Mouse (Mus musculus) liver, embryonic 14.5 days (tissue): Measurements from ENCODE around the gene Gphb5. TPM values are rescaled to one million over a fixed set of nuclear protein-coding genes. Genes with fewer than 3 reads are reported as not detected.
"Not testable (repeated sequence)": the region's sequence is repeated elsewhere in the genome, so short reads cannot be mapped to it uniquely, and the experiment has no call there.

Experiments used
- ATAC-seq: fragments of 200-750 bp; cut with Nextera tagmentation; 2 replicates; pipeline ENCODE4 v1.8.0; 2017; ENCODE audit warnings: moderate number of reproducible peaks, mild to moderate bottlenecking, moderate library complexity; ENCODE audit not compliant: insufficient read depth
- DNase-seq, 3 experiments: peaks; one replicate each; pipeline ENCODE4 v3.0.0-alpha.2; 2012 to 2013; ENCODE audit warnings: low read depth in 3 of 3, low spot score in 3 of 3
- H3K27ac ChIP-seq: fragments of 300-500 bp; sonication (generic); 2 replicates; pipeline ENCODE4 v1.5.1; 2014; ENCODE audit warnings: moderate library complexity, mild to moderate bottlenecking, control low read depth, inconsistent platforms
- H3K27me3 ChIP-seq: fragments of 300-500 bp; sonication (generic); 2 replicates; pipeline ENCODE4 v1.6.1; 2014; ENCODE audit warnings: mild to moderate bottlenecking, low read length, moderate library complexity; ENCODE audit not compliant: control insufficient read depth, insufficient read depth
- H3K36me3 ChIP-seq: fragments of 300-500 bp; sonication (generic); replicated peaks from 2 replicates; pipeline ENCODE4 v1.6.1; 2014; ENCODE audit warnings: low read depth; ENCODE audit not compliant: control insufficient read depth, insufficient read depth
- H3K4me1 ChIP-seq, 2 experiments: fragments of 200-500 bp in 1 of 2; fragments of 300-500 bp in 1 of 2; sonication (generic) in 1 of 2; replicated peaks; 2 replicates each; pipeline ENCODE4 v1.6.1; 2012 to 2014; ENCODE audit warnings: antibody characterized with exemption in 1 of 2, inconsistent platforms in 1 of 2, low read length in 1 of 2; ENCODE audit not compliant: control insufficient read depth in 2 of 2, insufficient read depth in 2 of 2
- H3K4me2 ChIP-seq: fragments of 300-500 bp; sonication (generic); 2 replicates; pipeline ENCODE4 v1.6.1; 2014; ENCODE audit warnings: low read depth, mild to moderate bottlenecking, control low read depth, moderate library complexity
- H3K4me3 ChIP-seq, 2 experiments: fragments of 200-500 bp in 1 of 2; fragments of 300-500 bp in 1 of 2; sonication (generic) in 1 of 2; 2 replicates each; pipeline ENCODE4 v1.5.1; 2012 to 2014; ENCODE audit warnings: low read depth in 2 of 2, low read length in 2 of 2, mild to moderate bottlenecking in 2 of 2, control low read depth in 1 of 2, inconsistent platforms in 1 of 2, moderate library complexity in 1 of 2; ENCODE audit not compliant: insufficient read depth in 1 of 2
- H3K9ac ChIP-seq: fragments of 300-500 bp; sonication (generic); replicated peaks from 2 replicates; pipeline ENCODE4 v1.6.1; 2014; ENCODE audit warnings: mild to moderate bottlenecking, control low read depth, moderate library complexity
- H3K9me3 ChIP-seq: fragments of 300-500 bp; sonication (generic); 2 replicates; pipeline ENCODE4 v1.6.1; 2016; ENCODE audit warnings: low read length, mixed read lengths; ENCODE audit not compliant: control insufficient read depth
- CTCF ChIP-seq: IDR thresholded peaks from 2 replicates; pipeline ENCODE4 v1.5.1; 2016; ENCODE audit warnings: antibody characterized with exemption, low read depth, control low read depth
- EP300 ChIP-seq: IDR thresholded peaks from 2 replicates; pipeline ENCODE4 v1.6.1; 2016; ENCODE audit warnings: antibody characterized with exemption, low read depth
- WGBS: fragments of 180-500 bp; shearing (Covaris S2); extraction: QIAGEN DNeasy Blood & Tissue Kit; methylation state at CpG from one replicate; pipeline ENCODE4 v1.1.7; 2014; ENCODE audit not compliant: insufficient replicate concordance; 5-methylcytosine and 5-hydroxymethylcytosine counted together
- polyA plus RNA-seq, 2 experiments: library from polyadenylated mRNA; depleted of rRNA in 1 of 2; stranded (reverse) in 1 of 2; unstranded in 1 of 2; fragments of >200 nt; fragmentation: Nextera tagmentation in 1 of 2; extraction: Ambion mirVana in 1 of 2; gene quantifications; 2 replicates each; pipeline versions ENCODE4 v1.2.1 to v1.2.3; 2012 to 2014

The Gphb5 gene
- polyA plus RNA-seq, 2 experiments = not detected

GRCm38 (mm10) chr12:75448921-75449320 lies 32.3 kb upstream of the Gphb5 start:
- DNase-seq (no peak), ATAC-seq (no peak)
- H3K4me1 ChIP-seq = no peaks in the 10 kb centered on the region
- no peaks in the 10 kb centered on the region for H3K9me3 ChIP-seq
- TF ChIP-seq CTCF = no peak
- no peak for TF ChIP-seq EP300
- H3K36me3 ChIP-seq = peaks cover 8% of the 10 kb centered on the region
- H3K4me2 ChIP-seq = no peak overlapping the region
- no peak overlapping the region for H3K9ac ChIP-seq
- no peaks in the 10 kb centered on the region for H3K27me3 ChIP-seq
- H3K4me3 ChIP-seq = no peak overlapping the region
- H3K27ac ChIP-seq = no peak overlapping the region
- 44% methylated on average over 5 of the region's 5 CpGs for WGBS

GRCm38 (mm10) chr12:75446245-75446644 lies 29.7 kb upstream of the Gphb5 start:
- Histone ChIP-seq H3K9me3 (no peaks in the 10 kb centered on the region), H3K36me3 (peaks cover 2% of the 10 kb centered on the region; the same call in 1 of the 2 replicates), H3K4me2 (no peak overlapping the region), H3K9ac (no peak overlapping the region), H3K4me1 (no peaks in the 10 kb centered on the region), H3K4me3 (no peak overlapping the region), H3K27me3 (no peaks in the 10 kb centered on the region), H3K27ac (no peak overlapping the region)
- TF ChIP-seq EP300 (no peak), CTCF (no peak)
- DNase-seq = no peak
- 73% methylated on average over 7 of the region's 7 CpGs for WGBS
- ATAC-seq = no peak

GRCm38 (mm10) chr12:75432400-75432799 lies 15.8 kb upstream of the Gphb5 start:
- not testable (repeated sequence) for H3K9ac ChIP-seq, H3K27ac ChIP-seq, H3K4me2 ChIP-seq, H3K4me3 ChIP-seq, H3K4me1 ChIP-seq, H3K27me3 ChIP-seq, H3K9me3 ChIP-seq, H3K36me3 ChIP-seq, DNase-seq, ATAC-seq
- 60% methylated on average over 6 of the region's 6 CpGs for WGBS

- no peaks in the 10 kb centered on the region; a peak in 1 of 4 replicates for H3K4me1 ChIP-seq
- H3K27me3 ChIP-seq = no peaks in the 10 kb centered on the region
- no peaks in the 10 kb centered on the region for H3K36me3 ChIP-seq
- H3K9me3 ChIP-seq = no peaks in the 10 kb centered on the region
- no peak overlapping the region for H3K9ac ChIP-seq
- no peak overlapping the region for H3K4me2 ChIP-seq
- no peak for TF ChIP-seq EP300
- no peak for TF ChIP-seq CTCF
- peak; percentile 55 for ATAC-seq
- no peak overlapping the region for H3K4me3 ChIP-seq
- no peak for DNase-seq
- WGBS = 61% methylated on average over 1 of the region's 1 CpGs
- no peak overlapping the region for H3K27ac ChIP-seq
Observed at GRCm38 (mm10) chr12:75429685-75430396, 13.3 kb upstream of the Gphb5 start.

GRCm38 (mm10) chr12:75428719-75429118 lies 12.1 kb upstream of the Gphb5 start:
- Histone ChIP-seq H3K9ac (no peak overlapping the region), H3K27me3 (no peaks in the 10 kb centered on the region), H3K4me3 (no peak overlapping the region), H3K9me3 (no peaks in the 10 kb centered on the region), H3K36me3 (no peaks in the 10 kb centered on the region), H3K4me2 (no peak overlapping the region), H3K27ac (no peak overlapping the region), H3K4me1 (no peaks in the 10 kb centered on the region; a peak in 1 of 4 replicates)
- no peak for ATAC-seq
- DNase-seq = no peak
- no peak for TF ChIP-seq EP300
- TF ChIP-seq CTCF = no peak
- 72% methylated on average over 6 of the region's 6 CpGs for WGBS
